Mouse (Mus musculus) Patski (cell line): ENCODE results near the gene Neurl2. TPM values are rescaled to one million over a fixed set of nuclear protein-coding genes. Genes with fewer than 3 reads are reported as not detected.
"Not testable (repeated sequence)": the region's sequence is repeated elsewhere in the genome, so short reads cannot be mapped to it uniquely, and the experiment has no call there.

Experiments used
- ATAC-seq: fragments of 100-300 bp; one replicate; pipeline ENCODE4 v1.8.0; 2021
- CTCF ChIA-PET: fragments of 350-600 bp; sonication (Branson Sonifier 250); formaldehyde crosslinking; loops from one replicate; lab custom pipeline; 2022; ENCODE audit warnings: inconsistent platforms; lab: Charles Lee
- POLR2A ChIA-PET: fragments of 350-600 bp; sonication (Branson Sonifier 250); formaldehyde crosslinking; loops from one replicate; lab custom pipeline; 2022; ENCODE audit warnings: antibody characterized with exemption, inconsistent platforms; lab: Charles Lee
- DNase-seq: peaks from one replicate; pipeline ENCODE4 v3.0.0-alpha.2; 2011; ENCODE audit warnings: low read depth, low spot score
- H3K27me3 ChIP-seq: fragments of 371-371 bp; one replicate; pipeline ENCODE4 v1.5.1; 2021
- CTCF ChIP-seq: fragments of 100-300 bp; IDR thresholded peaks from one replicate; pipeline ENCODE4 v1.5.1; 2021
- in situ Hi-C: fragments of 300-500 bp; cut with MboI; formaldehyde crosslinking; loops from 3 replicates; pipeline ENCODE4 v1.11.1; 2018; ENCODE audit warnings: low pct_unique_long_range_greater_than_20kb, mixed read lengths
- polyA plus RNA-seq: library from polyadenylated mRNA; unstranded; gene quantifications from one replicate; pipeline ENCODE4 v1.2.3, GENCODE M21; 2021

Gene Neurl2
- polyA plus RNA-seq, 1 experiment from 2014 or later = 2.6 TPM

DNA sequence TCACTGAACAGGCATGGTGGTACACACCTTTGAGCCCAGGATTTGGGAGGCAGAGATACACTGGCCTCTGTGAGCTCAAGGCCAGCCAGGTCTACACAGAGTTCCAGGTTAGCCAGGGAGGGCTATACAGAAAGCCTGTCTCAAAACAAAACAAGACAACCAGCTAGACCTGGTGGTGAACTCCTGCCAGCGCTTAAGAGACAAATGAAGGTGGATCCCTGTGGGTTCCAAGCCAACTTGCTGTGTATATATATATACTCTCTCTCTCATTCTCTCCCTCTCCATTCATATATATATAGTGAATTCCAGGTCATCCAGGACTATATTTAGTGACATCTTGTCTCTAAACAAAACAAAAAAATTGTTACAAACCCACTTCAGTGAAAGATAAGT, 29.3 kb downstream of the Neurl2 start:
- CTCF ChIA-PET = interaction anchor here (1.2 to 5.7 kb wide), 5 partner anchors 10 to 63 kb away, joined by 3 to 53 read pairs (median 4); partner anchors contain the start of genes Ctsa and Zswim1
- DNase-seq = no peak

DNA sequence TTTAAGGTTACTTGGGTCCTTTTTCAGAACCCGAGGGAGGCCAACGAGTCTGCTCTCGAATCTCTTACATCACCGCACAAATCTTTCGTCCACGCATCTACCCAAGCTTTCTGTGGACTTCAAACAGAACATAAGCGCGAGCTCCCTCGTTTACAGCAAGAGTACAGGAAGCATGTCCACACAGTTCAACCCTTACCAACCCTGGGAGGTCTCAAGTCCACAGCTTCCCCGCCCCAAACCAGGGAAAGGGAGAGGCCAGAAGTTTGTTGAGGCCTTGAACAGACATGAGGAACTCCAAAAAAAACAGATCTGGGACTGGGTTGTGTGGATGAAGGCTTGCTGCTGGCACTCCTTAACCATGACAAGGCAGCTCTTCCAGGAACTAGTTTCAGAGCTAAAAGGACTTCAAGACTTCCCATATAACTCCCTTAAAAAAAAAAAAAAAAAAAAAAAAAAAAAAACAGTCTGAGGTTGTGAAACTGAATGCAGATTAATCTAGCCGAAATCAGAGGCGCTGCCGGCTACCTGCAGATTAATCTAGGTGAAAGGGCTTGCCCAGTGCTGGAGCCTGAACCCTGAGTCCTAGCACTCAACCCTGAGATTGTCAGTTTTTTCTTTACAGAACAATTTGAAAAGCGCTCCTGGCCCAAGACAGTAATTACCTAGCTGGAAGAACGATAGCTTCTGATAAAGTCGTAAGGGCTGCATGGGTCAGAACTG, 29.9 kb downstream of the Neurl2 start:
- POLR2A ChIA-PET = interaction anchor here (0.6 kb wide), 1 partner anchor 236 kb away, joined by 3 read pairs; no protein-coding TSS in a partner anchor
- no peak for TF ChIP-seq CTCF
- in situ Hi-C loops = no loop called here
- no peaks in the 10 kb centered on the region for H3K27me3 ChIP-seq
- DNase-seq (no peak), ATAC-seq (no peak)
- CTCF ChIA-PET = interaction anchor here (1.2 to 5.7 kb wide), 4 partner anchors 10 to 64 kb away, joined by 3 to 53 read pairs (median 10); partner anchors contain the start of gene Ctsa

More for the DNA sequence above, 29.3 kb downstream of the Neurl2 start:
- H3K27me3 ChIP-seq = no peaks in the 10 kb centered on the region
- in situ Hi-C loops = no loop called here
- ATAC-seq = no peak
- no peak for TF ChIP-seq CTCF
- POLR2A ChIA-PET = no interaction called here

DNA sequence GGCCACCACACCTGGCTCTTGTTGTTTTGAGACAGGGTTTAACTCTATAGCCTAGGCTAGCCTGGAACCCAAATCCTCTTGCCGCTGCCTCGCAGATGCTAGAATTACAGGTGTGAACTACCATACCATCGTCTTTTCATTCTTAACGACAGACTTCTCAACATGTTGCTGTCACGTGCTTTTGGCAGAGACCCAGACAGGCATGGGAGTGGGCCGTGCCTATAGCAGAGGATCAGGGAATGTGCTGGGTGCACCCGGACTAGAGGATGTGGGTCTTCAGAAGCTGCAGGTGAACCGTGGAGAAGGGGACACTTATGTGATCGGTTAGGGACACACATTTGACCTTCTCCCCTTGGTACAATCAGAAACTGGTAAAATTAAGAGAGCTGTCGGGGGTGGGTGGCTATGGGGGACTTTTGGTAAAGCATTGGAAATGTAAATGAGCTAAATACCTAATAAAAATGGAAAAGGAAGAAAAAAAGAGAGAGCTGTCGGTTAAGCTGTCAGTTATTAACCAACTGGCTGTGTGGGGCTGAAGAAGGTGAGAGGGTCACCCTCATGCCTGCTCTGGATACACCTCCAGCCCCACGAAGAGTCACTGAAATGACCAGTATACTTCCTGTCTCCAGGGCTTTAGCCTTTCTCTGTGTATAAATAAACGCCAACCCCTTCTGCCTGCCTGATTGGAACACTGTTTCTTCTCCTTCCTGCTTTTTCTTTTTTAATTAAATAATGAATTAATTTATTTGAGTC, 32.8 kb downstream of the Neurl2 start:
- ATAC-seq (no peak), DNase-seq (no peak)
- CTCF ChIA-PET = no interaction called here
- in situ Hi-C loops = no loop called here
- POLR2A ChIA-PET = no interaction called here
- no peak for TF ChIP-seq CTCF
- H3K27me3 ChIP-seq = no peaks in the 10 kb centered on the region

DNA sequence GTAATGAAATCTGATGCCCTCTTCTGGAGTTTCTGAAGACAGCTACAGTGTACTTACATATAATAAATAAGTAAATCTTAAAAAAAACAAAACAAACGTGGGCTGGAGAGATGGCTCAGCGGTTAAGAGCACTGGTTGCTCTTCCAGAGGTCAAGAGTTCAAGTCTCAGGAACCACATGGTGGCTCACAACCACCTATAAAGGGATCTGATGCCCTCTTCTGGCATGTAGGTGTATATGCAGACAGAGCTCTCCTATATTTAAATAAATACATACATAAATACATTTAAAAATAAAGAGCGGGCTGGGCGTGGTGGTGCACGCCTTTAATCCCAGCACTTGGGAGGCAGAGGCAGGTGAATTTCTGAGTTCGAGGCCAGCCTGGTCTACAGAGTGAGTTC, 34.7 kb downstream of the Neurl2 start:
- CTCF ChIA-PET = interaction anchor here (1.0 to 1.5 kb wide), 3 partner anchors 9 to 27 kb away, joined by 3 to 5 read pairs (median 4); no protein-coding TSS in a partner anchor
- H3K27me3 ChIP-seq, in situ Hi-C loops, ATAC-seq, POLR2A ChIA-PET, DNase-seq: not testable (repeated sequence)

DNA sequence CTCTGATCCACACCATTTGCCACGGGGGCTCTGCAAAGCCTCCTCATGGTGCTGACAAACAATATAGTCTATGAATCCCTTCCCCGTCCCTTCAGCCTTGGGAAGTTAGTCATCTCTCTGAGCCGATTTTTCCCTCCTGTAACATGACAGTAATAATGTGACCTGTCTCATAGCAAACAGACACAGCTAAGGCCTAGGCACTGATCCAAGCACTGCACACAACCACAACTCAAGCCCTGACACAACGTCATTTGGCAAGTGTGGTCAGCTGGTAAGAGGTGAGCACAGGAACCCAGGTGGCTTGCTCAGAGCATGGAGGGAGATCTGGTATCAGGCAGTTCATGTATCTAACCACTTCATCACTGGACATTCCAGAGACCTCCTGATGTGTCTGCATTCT, 37.4 kb downstream of the Neurl2 start:
- H3K27me3 ChIP-seq = no peaks in the 10 kb centered on the region
- no peak for ATAC-seq
- ChIA-PET CTCF (interaction anchor here (1.0 kb wide), 1 partner anchor 66 kb away, joined by 3 read pairs; no protein-coding TSS in a partner anchor), POLR2A (no interaction called here)
- no peak for DNase-seq
- in situ Hi-C loops = no loop called here
- no peak for TF ChIP-seq CTCF

DNA sequence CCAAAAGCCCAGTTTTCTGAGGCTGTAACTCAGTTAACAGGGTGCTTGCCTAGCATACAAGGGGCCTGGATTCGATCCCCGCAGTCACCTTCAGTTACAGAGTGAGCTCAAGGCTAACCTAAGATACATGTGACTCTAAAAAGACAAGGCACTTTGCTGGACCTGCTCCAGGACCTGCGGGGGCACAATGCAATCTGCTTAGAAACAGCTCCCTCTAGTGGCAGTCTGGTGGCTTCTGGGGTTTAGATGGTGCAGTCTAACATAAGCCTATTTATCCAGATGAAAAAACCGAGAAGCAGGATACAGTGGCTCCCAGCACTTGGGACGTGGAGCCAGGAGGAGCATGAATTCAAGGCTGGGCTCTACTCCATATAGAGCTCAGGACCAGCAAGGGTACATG, 39.0 kb downstream of the Neurl2 start:
- peak; percentile 58 for DNase-seq
- ChIA-PET POLR2A (interaction anchor here (0.6 to 1.1 kb wide), 2 partner anchors 11 to 24 kb away, joined by 3 to 5 read pairs; no protein-coding TSS in a partner anchor), CTCF (interaction anchor here (0.6 to 2.9 kb wide), 15 partner anchors 9 to 73 kb away, joined by 3 to 53 read pairs (median 4); partner anchors contain the start of genes Acot8, Snx21, Tnnc2 and Zswim3)
- no peak for TF ChIP-seq CTCF
- in situ Hi-C loops = no loop called here
- ATAC-seq = no peak
- H3K27me3 ChIP-seq = no peaks in the 10 kb centered on the region

DNA sequence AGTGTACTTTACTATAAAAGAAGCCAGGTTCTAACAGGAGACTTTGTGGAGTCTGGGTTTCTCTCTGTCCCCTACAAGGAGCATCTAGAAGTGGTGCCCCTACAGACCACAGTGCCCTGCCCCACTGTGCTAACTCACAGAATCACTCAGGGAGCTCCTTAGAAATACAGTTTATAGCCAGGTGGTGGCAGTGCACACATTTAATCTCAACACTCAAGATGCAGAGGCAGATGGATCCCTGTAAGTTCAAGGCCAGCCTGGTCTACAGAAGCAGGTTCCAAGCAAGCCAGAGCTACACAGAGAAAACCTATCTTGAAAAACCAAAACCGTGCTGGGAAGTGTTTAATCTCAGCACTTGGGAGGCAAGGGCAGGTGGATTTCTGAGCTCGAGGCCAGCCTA, 39.5 kb downstream of the Neurl2 start:
- no peaks in the 10 kb centered on the region for H3K27me3 ChIP-seq
- ATAC-seq (no peak), DNase-seq (no peak)
- ChIA-PET CTCF (interaction anchor here (0.6 to 2.9 kb wide), 16 partner anchors 8 to 116 kb away, joined by 3 to 53 read pairs (median 4); partner anchors contain the start of genes Acot8, Snx21, Tnnc2 and Zswim3), POLR2A (interaction anchor here (0.6 to 2.1 kb wide), 3 partner anchors 11 to 23 kb away, joined by 3 to 5 read pairs (median 5); no protein-coding TSS in a partner anchor)
- no peak for TF ChIP-seq CTCF
- in situ Hi-C loops = no loop called here

DNA sequence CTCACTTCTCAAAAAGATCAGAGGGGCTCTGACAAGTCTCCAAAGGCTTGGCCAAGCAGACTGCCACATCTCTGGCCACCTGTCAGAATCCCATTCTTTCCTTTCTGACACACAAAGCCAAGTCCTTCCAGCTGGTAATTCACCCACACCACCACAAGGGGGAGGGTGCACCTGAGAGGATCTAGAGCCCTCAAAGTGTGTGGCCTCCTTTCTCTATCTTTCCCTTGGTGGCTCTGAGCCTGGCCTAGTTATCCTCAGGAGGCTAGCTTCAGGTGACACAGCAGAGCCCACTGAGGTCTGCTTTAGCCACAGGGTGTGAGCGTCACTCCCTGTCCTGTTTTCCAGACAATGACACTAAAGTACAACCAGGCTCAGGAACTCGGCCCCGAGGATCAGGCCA, 40.0 kb downstream of the Neurl2 start:
- ATAC-seq (peak; percentile 53), DNase-seq (no peak)
- ChIA-PET CTCF (interaction anchor here (0.9 to 2.9 kb wide), 11 partner anchors 8 to 117 kb away, joined by 3 to 53 read pairs (median 4); partner anchors contain the start of genes Acot8, Snx21, Tnnc2 and Zswim3), POLR2A (interaction anchor here (2.1 kb wide), 1 partner anchor 21 kb away, joined by 5 read pairs; no protein-coding TSS in a partner anchor)
- in situ Hi-C loops = no loop called here
- no peaks in the 10 kb centered on the region for H3K27me3 ChIP-seq
- no peak for TF ChIP-seq CTCF

DNA sequence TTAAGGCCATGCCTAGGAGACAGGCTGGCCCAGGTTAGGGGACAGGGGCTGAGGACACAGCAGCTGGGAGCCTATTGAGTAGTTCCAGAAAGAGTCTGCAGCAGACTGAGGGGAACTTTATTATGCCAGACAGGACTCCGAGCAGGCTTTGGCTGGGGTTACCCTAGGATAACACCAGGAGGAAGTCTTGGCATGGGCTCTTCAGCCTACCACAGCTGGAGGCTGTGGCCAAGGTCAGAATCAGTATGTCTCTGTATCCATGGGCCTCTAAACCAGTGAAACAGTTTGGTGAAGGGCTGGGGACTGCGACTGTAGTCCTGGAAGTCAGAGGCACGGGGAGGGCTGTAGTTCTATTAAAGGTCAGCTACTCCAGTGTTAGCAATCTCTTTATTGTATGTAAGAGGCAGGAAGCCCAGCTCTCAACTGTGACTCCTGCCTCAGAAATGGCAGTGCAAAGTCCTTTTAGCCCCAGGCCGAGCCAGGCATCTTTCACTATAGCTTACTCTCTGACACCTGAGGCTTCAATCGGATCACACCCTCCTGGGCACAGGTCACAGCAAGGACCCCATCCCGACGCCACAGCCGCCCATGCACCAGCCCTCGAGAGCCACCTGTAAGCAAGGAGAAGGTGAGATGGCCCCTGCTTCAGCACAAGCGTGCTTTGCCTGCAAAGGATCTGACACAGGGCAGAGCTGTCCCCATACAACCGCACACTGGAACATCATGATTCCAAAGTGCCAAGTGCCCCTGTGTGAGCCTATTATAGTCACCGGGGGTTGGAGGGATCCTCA, 40.7 kb downstream of the Neurl2 start:
- ATAC-seq (no peak), DNase-seq (no peak)
- no peaks in the 10 kb centered on the region for H3K27me3 ChIP-seq
- CTCF ChIA-PET = interaction anchor here (0.9 to 2.9 kb wide), 7 partner anchors 11 to 117 kb away, joined by 3 to 53 read pairs (median 4); partner anchors contain the start of genes Acot8, Tnnc2 and Zswim3
- in situ Hi-C loops = no loop called here
- TF ChIP-seq CTCF = no peak
- POLR2A ChIA-PET = interaction anchor here (0.6 to 2.1 kb wide), 3 partner anchors 13 to 340 kb away, joined by 3 to 5 read pairs (median 5); partner anchors contain the start of gene Tnnc2
